Comparison of ENCODE assay signal across 15 mouse cellular contexts in genomic region chr2:153584396-153584795, GRCm38 (mm10). TPM values are rescaled to one million over a fixed set of nuclear protein-coding genes. Genes with fewer than 3 reads are reported as not detected.
DNase-seq lines count a peak whose midpoint lies in the region; ATAC-seq lines count a peak whose summit lies in the region.
"Had no signal": no experiment of that assay in that cellular context is flagged by ENCODE, and none has a peak within 500 bp of the region (broad histone marks: within the 10 kb centered on the region; RNA-seq: fewer than 3 reads in every experiment).

No protein-coding gene starts in this region.

- peaks cover 48% of the 10 kb centered on the region for H3K4me1 ChIP-seq in forebrain, embryonic 10.5 days
- H3K4me1 ChIP-seq in forebrain, embryonic 11.5 days (replicated peaks; ENCODE audit: control insufficient read depth, insufficient read depth, low read length), result peaks cover 6% of the 10 kb centered on the region; the same call in 1 of the 2 replicates
- H3K4me1 ChIP-seq in midbrain, embryonic 11.5 days (ENCODE audit: control insufficient read depth, insufficient read depth, low read length), result no peaks in the 10 kb centered on the region
- H3K4me1 ChIP-seq in midbrain, embryonic 15.5 days, result peaks cover 6% of the 10 kb centered on the region

- H3K4me3 ChIP-seq in forebrain, embryonic 10.5 days, result no peak overlapping the region
- no peak overlapping the region for H3K4me3 ChIP-seq in forebrain, embryonic 11.5 days (ENCODE audit: low read depth, low read length)
- no peak overlapping the region for H3K4me3 ChIP-seq in midbrain, embryonic 11.5 days (ENCODE audit: low read depth, low read length)
- no peak overlapping the region for H3K4me3 ChIP-seq in midbrain, embryonic 15.5 days
- H3K4me3 ChIP-seq: forebrain, embryonic 13.5 days; neural tube, embryonic 12.5 days; stomach, embryonic 15.5 days had no signal

- no peaks in the 10 kb centered on the region for H3K36me3 ChIP-seq in forebrain, embryonic 10.5 days (replicated peaks)
- no peaks in the 10 kb centered on the region for H3K36me3 ChIP-seq in forebrain, embryonic 11.5 days (ENCODE audit: control insufficient read depth, insufficient read depth, low read length)
- H3K36me3 ChIP-seq in midbrain, embryonic 11.5 days (ENCODE audit: control insufficient read depth, insufficient read depth, low read length), result no peaks in the 10 kb centered on the region
- no peaks in the 10 kb centered on the region for H3K36me3 ChIP-seq in midbrain, embryonic 15.5 days (replicated peaks)
- H3K36me3 ChIP-seq: neural tube, embryonic 12.5 days; stomach, embryonic 15.5 days had no signal

- no peak for DNase-seq in forebrain, embryonic 10.5 days (ENCODE audit: extremely low spot score, low spot score)
- DNase-seq in forebrain, embryonic 11.5 days (ENCODE audit: low spot score), result no peak
- DNase-seq in midbrain, embryonic 11.5 days (ENCODE audit: low spot score, missing footprints), result peak; percentile 81
- peak; percentile 50 to 65 for DNase-seq in kidney, postnatal 36 days
- DNase-seq in T-cell, adult 2 months (ENCODE audit: low spot score), result no peak
- no peak for DNase-seq in cerebellum, adult 11-12 months
- DNase-seq: cerebellum, postnatal 25 days; lung, postnatal 36 days; midbrain, embryonic 14.5 days; thymus, postnatal 25 days had no signal

- peak overlapping the region; percentile 1; the same call in 1 of the 2 replicates for H3K27ac ChIP-seq in forebrain, embryonic 10.5 days
- H3K27ac ChIP-seq in forebrain, embryonic 11.5 days (ENCODE audit: low read depth, low read length), result no peak overlapping the region
- no peak overlapping the region for H3K27ac ChIP-seq in midbrain, embryonic 11.5 days (ENCODE audit: low read depth, low read length)
- no peak overlapping the region for H3K27ac ChIP-seq in midbrain, embryonic 15.5 days
- H3K27ac ChIP-seq: forebrain, embryonic 13.5 days; hindbrain, embryonic 14.5 days; neural tube, embryonic 12.5 days; stomach, embryonic 15.5 days had no signal

- H3K9me3 ChIP-seq in forebrain, embryonic 10.5 days, result no peaks in the 10 kb centered on the region
- H3K9me3 ChIP-seq in forebrain, embryonic 11.5 days (ENCODE audit: control insufficient read depth, low read length), result no peaks in the 10 kb centered on the region
- H3K9me3 ChIP-seq in midbrain, embryonic 11.5 days (ENCODE audit: control insufficient read depth, low read length), result no peaks in the 10 kb centered on the region
- H3K9me3 ChIP-seq in midbrain, embryonic 15.5 days, result no peaks in the 10 kb centered on the region
- H3K9me3 ChIP-seq: forebrain, embryonic 13.5 days; neural tube, embryonic 12.5 days; stomach, embryonic 15.5 days had no signal

- no peak overlapping the region for H3K9ac ChIP-seq in forebrain, embryonic 11.5 days (ENCODE audit: low read length)
- no peak overlapping the region for H3K9ac ChIP-seq in midbrain, embryonic 11.5 days (ENCODE audit: low read length)
- no peak overlapping the region for H3K9ac ChIP-seq in midbrain, embryonic 15.5 days
- H3K9ac ChIP-seq: forebrain, embryonic 13.5 days; hindbrain, embryonic 14.5 days; neural tube, embryonic 12.5 days; stomach, embryonic 15.5 days had no signal

- peaks cover 37% of the 10 kb centered on the region for H3K27me3 ChIP-seq in forebrain, embryonic 10.5 days (ENCODE audit: poor library complexity, severe bottlenecking)
- H3K27me3 ChIP-seq in forebrain, embryonic 11.5 days (ENCODE audit: control insufficient read depth, insufficient read depth, low read length), result no peaks in the 10 kb centered on the region
- no peaks in the 10 kb centered on the region for H3K27me3 ChIP-seq in midbrain, embryonic 11.5 days (ENCODE audit: control insufficient read depth, insufficient read depth, low read length)
- H3K27me3 ChIP-seq in midbrain, embryonic 15.5 days (replicated peaks), result no peaks in the 10 kb centered on the region; the same call in 1 of the 2 replicates
- H3K27me3 ChIP-seq: neural tube, embryonic 12.5 days; stomach, embryonic 15.5 days had no signal

- no peak for ATAC-seq in forebrain, embryonic 11.5 days (replicated peaks; ENCODE audit: low FRiP score)
- 0 out of 2 replicates have a peak, but pooled peaks have one; percentile 6 for ATAC-seq in midbrain, embryonic 11.5 days (ENCODE audit: low FRiP score)
- no peak for ATAC-seq in midbrain, embryonic 15.5 days (replicated peaks)
- ATAC-seq: forebrain, embryonic 13.5 days had no signal

- H3K4me2 ChIP-seq in forebrain, embryonic 11.5 days (ENCODE audit: low read depth, low read length, severe bottlenecking), result no peak overlapping the region
- H3K4me2 ChIP-seq in midbrain, embryonic 11.5 days, result no peak overlapping the region
- no peak overlapping the region for H3K4me2 ChIP-seq in midbrain, embryonic 15.5 days
- H3K4me2 ChIP-seq: forebrain, embryonic 13.5 days; hindbrain, embryonic 14.5 days; neural tube, embryonic 12.5 days; stomach, embryonic 15.5 days had no signal

- 70% methylated on average over 4 of the region's 4 CpGs for WGBS in forebrain, embryonic 10.5 days
- 65% methylated on average over 4 of the region's 4 CpGs for WGBS in forebrain, embryonic 11.5 days
- WGBS in midbrain, embryonic 11.5 days, result 77% methylated on average over 4 of the region's 4 CpGs
- 72% methylated on average over 4 of the region's 4 CpGs for WGBS in midbrain, embryonic 15.5 days

RNA-seq across cellular contexts. Expression of gene Commd7, which starts 48.2 kb away (rescaled TPM):
- 66.2 and 71.8 TPM in 2 replicates for polyA plus RNA-seq in forebrain, embryonic 10.5 days (2016; fragmentation: Nextera tagmentation; extraction: Ambion mirVana)
- 56.8 and 60.9 TPM in 2 replicates for polyA plus RNA-seq in forebrain, embryonic 11.5 days (2014; fragmentation: Nextera tagmentation; extraction: Ambion mirVana)
- 64.9 and 65.4 TPM in 2 replicates for polyA plus RNA-seq in midbrain, embryonic 11.5 days (2014; fragmentation: Nextera tagmentation; extraction: Ambion mirVana)
- 94.9 and 98.5 TPM in 2 replicates for polyA plus RNA-seq in midbrain, embryonic 15.5 days (2015; fragmentation: Nextera tagmentation; extraction: Ambion mirVana)

RNA-seq across cellular contexts. Expression of gene Nol4l, which starts 54.6 kb away (rescaled TPM):
- 11.7 and 12.3 TPM in 2 replicates for polyA plus RNA-seq in forebrain, embryonic 10.5 days (2016; fragmentation: Nextera tagmentation; extraction: Ambion mirVana)
- polyA plus RNA-seq in forebrain, embryonic 11.5 days (2014; fragmentation: Nextera tagmentation; extraction: Ambion mirVana), result 25.6 and 26.2 TPM in 2 replicates
- polyA plus RNA-seq in midbrain, embryonic 11.5 days (2014; fragmentation: Nextera tagmentation; extraction: Ambion mirVana), result 19.5 and 19.9 TPM in 2 replicates
- polyA plus RNA-seq in midbrain, embryonic 15.5 days (2015; fragmentation: Nextera tagmentation; extraction: Ambion mirVana), result 50.8 and 54.6 TPM in 2 replicates

Comparison
In these comparisons a context has a peak if more than half of its experiments do, and no peak if none do; other contexts are left out.
1. DNase-seq: peak in midbrain, embryonic 11.5 days (single experiment) and kidney, postnatal 36 days (2 of 2); none in forebrain, embryonic 10.5 days (single experiment), forebrain, embryonic 11.5 days (single experiment), T-cell, adult 2 months (single experiment) and cerebellum, adult 11-12 months (single experiment).